Mouse (Mus musculus): Measurements from ENCODE around the gene Olfr20. TPM values are rescaled to one million over a fixed set of nuclear protein-coding genes. Genes with fewer than 3 reads are reported as not detected.

The Olfr20 gene
- polyA plus RNA-seq, 1 experiment from 2014 or later: not detected

DNA sequence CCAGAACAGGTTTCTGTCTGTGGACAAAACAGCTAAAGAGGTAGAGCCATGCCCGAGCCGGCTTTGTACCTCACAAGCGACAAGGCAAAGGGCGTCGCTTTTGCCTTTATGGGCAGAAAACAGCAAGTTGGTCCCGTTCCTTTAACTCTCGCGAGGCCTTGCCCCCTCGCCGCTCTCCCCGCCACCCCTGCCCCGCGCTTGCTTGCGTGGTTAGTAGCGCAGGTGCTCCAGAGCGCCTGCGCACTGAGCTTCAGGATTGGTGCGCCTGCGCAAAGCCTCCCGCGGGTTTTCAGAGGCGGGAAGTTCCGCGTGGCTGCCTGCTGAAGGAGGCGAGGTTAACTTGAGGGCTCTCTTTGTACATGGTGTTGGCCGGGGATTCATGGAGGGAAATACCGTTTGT lies 21.1 kb upstream of the Olfr20 start, which contains the start of the genes Aspa, Gm49340 and Spata22:
Gene Aspa (minus strand): TSS at position 155 of the 400 bp plus-strand sequence.
Gene Gm49340 (plus strand): TSS at position 300 of the 400 bp plus-strand sequence.
Gene Spata22 (plus strand): TSS at position 300 of the 400 bp plus-strand sequence.
- H3K9ac ChIP-seq (ENCODE audit: low read length): no peak within 1 kb of the TSS
- no peak for ATAC-seq (ENCODE audit: insufficient number of reproducible peaks, low FRiP score, low TSS enrichment, low read depth)
- no peak within 1 kb of the TSS; the same call in 1 of the 2 replicates for H3K4me2 ChIP-seq (ENCODE audit: low read depth, severe bottlenecking)
- no peak for DNase-seq (ENCODE audit: low spot score)
- H3K4me3 ChIP-seq (ENCODE audit: low read depth, low read length): no peak within 1 kb of the TSS
- H3K4me1 ChIP-seq (ENCODE audit: control insufficient read depth, insufficient read depth, low read length): no peaks in the 10 kb centered on the region
- 80% methylated on average over 27 of the region's 27 CpGs for WGBS
- H3K9me3 ChIP-seq (ENCODE audit: control insufficient read depth, low read length): no peaks in the 10 kb centered on the region
- no peak within 1 kb of the TSS for H3K27ac ChIP-seq (replicated peaks; ENCODE audit: low read depth, low read length)
- H3K36me3 ChIP-seq (ENCODE audit: control insufficient read depth, insufficient read depth, low read length): no peaks in the 10 kb centered on the region
- H3K27me3 ChIP-seq (ENCODE audit: control insufficient read depth, insufficient read depth, low read length): no peaks in the 10 kb centered on the region

DNA sequence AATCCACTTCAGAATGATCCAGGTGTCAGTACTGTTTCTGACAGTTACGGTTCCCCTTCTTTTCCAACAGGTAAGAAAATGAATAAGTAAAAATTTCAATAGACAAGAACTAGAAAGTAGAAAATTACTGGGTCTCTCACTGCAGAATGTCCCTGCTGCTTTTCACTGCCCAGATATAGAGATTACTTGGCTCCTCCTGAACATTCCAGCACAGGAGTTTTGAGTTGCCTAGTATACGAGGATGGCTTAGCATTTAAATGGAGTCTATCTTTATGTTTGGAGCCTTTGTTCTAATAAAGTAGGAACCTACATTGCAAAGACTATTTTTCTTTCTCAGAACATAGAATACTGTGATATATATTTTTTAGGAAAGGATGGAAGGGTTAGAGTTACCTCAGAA lies 17.2 kb upstream of the Olfr20 start:
- DNase-seq (ENCODE audit: low spot score): no peak
- Histone ChIP-seq H3K9me3 (ENCODE audit: control insufficient read depth, low read length) (no peaks in the 10 kb centered on the region), H3K4me1 (ENCODE audit: control insufficient read depth, insufficient read depth, low read length) (no peaks in the 10 kb centered on the region), H3K36me3 (ENCODE audit: control insufficient read depth, insufficient read depth, low read length) (no peaks in the 10 kb centered on the region), H3K27ac (replicated peaks; ENCODE audit: low read depth, low read length) (no peak overlapping the region), H3K9ac (ENCODE audit: low read length) (no peak overlapping the region), H3K4me3 (ENCODE audit: low read depth, low read length) (no peak overlapping the region), H3K4me2 (ENCODE audit: low read depth, severe bottlenecking) (no peak overlapping the region), H3K27me3 (ENCODE audit: control insufficient read depth, insufficient read depth, low read length) (no peaks in the 10 kb centered on the region)
- no peak for ATAC-seq (ENCODE audit: insufficient number of reproducible peaks, low FRiP score, low TSS enrichment, low read depth)
- 81% methylated on average over 2 of the region's 2 CpGs for WGBS

DNA sequence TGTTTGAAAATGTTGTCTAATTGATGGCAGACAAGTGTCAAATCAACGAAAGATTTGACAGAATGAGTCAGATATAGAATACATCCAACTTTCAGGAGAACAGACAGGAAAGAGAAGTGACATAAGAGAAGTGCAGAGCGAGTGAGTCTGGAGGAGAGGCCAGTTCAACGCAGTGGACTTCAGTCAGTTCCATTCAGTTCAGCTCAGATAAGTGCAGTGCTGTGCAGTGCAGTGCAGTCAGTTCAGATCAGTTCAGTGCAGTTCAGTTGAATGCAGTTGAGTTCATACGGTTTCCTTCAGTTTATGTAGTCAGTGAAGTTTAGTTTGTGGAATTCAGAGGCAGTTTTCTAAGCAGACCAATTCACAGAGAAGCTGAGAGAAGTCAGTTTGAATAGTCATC lies 13.7 kb upstream of the Olfr20 start:
- Histone ChIP-seq H3K9me3 (ENCODE audit: control insufficient read depth, low read length) (no peaks in the 10 kb centered on the region), H3K9ac (ENCODE audit: low read length) (no peak overlapping the region), H3K4me3 (ENCODE audit: low read depth, low read length) (no peak overlapping the region), H3K36me3 (ENCODE audit: control insufficient read depth, insufficient read depth, low read length) (no peaks in the 10 kb centered on the region), H3K27me3 (ENCODE audit: control insufficient read depth, insufficient read depth, low read length) (no peaks in the 10 kb centered on the region), H3K27ac (replicated peaks; ENCODE audit: low read depth, low read length) (no peak overlapping the region), H3K4me2 (ENCODE audit: low read depth, severe bottlenecking) (no peak overlapping the region), H3K4me1 (ENCODE audit: control insufficient read depth, insufficient read depth, low read length) (no peaks in the 10 kb centered on the region)
- 78% methylated on average over 4 of the region's 4 CpGs for WGBS
- DNase-seq (ENCODE audit: low spot score): no peak
- no peak for ATAC-seq (ENCODE audit: insufficient number of reproducible peaks, low FRiP score, low TSS enrichment, low read depth)

DNA sequence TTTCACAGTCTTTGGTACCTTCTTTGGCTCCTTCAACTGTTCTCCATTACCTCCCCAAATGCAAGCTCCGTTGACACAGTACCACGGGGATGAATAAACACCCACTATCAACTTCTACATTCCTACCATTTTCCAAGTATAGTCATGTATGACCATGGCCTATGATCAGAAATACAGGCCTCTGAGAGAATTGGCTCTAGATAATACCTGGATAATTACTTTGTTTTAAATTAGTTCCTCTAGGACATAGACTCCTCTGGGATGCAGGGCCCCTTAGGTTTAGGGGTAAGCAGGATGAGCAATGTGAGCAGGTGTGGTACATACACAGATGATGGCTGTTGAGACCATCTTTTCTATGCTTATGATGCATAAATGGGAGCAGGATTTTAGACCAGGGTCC lies 20.4 kb downstream of the Olfr20 start, which contains the start of gene Olfr376:
Gene Olfr376 (plus strand): TSS at position 301 of the 400 bp plus-strand sequence.
- Histone ChIP-seq H3K9ac (ENCODE audit: low read length) (no peak within 1 kb of the TSS), H3K27ac (replicated peaks; ENCODE audit: low read depth, low read length) (no peak within 1 kb of the TSS), H3K4me1 (ENCODE audit: control insufficient read depth, insufficient read depth, low read length) (no peaks in the 10 kb centered on the region), H3K27me3 (ENCODE audit: control insufficient read depth, insufficient read depth, low read length) (no peaks in the 10 kb centered on the region), H3K9me3 (ENCODE audit: control insufficient read depth, low read length) (no peaks in the 10 kb centered on the region), H3K36me3 (ENCODE audit: control insufficient read depth, insufficient read depth, low read length) (no peaks in the 10 kb centered on the region), H3K4me2 (ENCODE audit: low read depth, severe bottlenecking) (no peak within 1 kb of the TSS), H3K4me3 (ENCODE audit: low read depth, low read length) (no peak within 1 kb of the TSS)
- ATAC-seq (ENCODE audit: insufficient number of reproducible peaks, low FRiP score, low TSS enrichment, low read depth): no peak
- 83% methylated on average over 2 of the region's 2 CpGs for WGBS
- no peak for DNase-seq (ENCODE audit: low spot score)

DNA sequence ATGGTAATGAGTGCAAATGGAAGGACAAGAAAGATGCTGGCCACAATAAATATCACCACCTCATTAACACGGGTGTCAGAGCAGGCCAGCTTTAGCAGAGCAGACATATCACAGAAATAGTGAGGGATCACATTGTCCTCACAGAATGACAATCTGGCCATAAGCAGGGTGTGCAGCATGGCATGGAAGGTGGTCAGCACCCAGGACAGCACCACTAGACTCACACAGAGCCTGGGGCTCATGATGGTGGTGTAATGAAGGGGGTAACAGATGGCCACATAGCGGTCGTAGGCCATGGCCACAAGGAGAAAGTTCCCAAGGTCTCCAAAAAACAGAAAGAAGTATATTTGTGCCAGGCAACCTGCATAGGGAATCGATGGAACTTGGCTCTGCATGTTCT lies 44.8 kb downstream of the Olfr20 start:
- 66% methylated on average over 4 of the region's 4 CpGs for WGBS
- Histone ChIP-seq H3K27me3 (ENCODE audit: control insufficient read depth, insufficient read depth, low read length) (no peaks in the 10 kb centered on the region), H3K36me3 (ENCODE audit: control insufficient read depth, insufficient read depth, low read length) (no peaks in the 10 kb centered on the region), H3K4me3 (ENCODE audit: low read depth, low read length) (no peak overlapping the region), H3K9ac (ENCODE audit: low read length) (no peak overlapping the region), H3K4me1 (ENCODE audit: control insufficient read depth, insufficient read depth, low read length) (no peaks in the 10 kb centered on the region), H3K4me2 (ENCODE audit: low read depth, severe bottlenecking) (no peak overlapping the region), H3K27ac (replicated peaks; ENCODE audit: low read depth, low read length) (no peak overlapping the region), H3K9me3 (ENCODE audit: control insufficient read depth, low read length) (no peaks in the 10 kb centered on the region)
- no peak for DNase-seq (ENCODE audit: low spot score)
- ATAC-seq (ENCODE audit: insufficient number of reproducible peaks, low FRiP score, low TSS enrichment, low read depth): no peak

DNA sequence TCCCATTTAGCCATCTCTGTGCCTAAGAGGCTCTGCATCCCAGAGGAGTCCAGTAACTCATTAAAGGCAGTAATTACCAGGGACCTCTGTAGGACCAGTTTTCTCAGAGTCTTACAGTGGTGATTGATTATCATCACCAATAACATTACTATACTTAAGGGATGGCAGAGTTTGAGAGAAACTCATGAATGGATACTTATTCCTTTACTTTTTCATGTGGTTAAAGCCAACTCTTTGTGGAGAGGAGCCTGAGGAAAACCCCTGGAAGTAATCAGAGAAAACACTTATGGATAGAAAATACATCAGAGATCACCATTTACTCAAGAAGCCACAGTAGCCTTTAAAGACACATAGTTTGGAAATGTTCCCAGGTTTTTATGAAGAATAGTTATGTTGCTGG lies 48.9 kb downstream of the Olfr20 start, which contains the start of gene Olfr1:
Gene Olfr1 (minus strand): TSS at position 101 of the 400 bp plus-strand sequence.
- Histone ChIP-seq H3K4me2 (ENCODE audit: low read depth, severe bottlenecking) (no peak within 1 kb of the TSS), H3K9ac (ENCODE audit: low read length) (no peak within 1 kb of the TSS), H3K4me3 (ENCODE audit: low read depth, low read length) (no peak within 1 kb of the TSS), H3K4me1 (ENCODE audit: control insufficient read depth, insufficient read depth, low read length) (no peaks in the 10 kb centered on the region), H3K36me3 (ENCODE audit: control insufficient read depth, insufficient read depth, low read length) (no peaks in the 10 kb centered on the region), H3K27me3 (ENCODE audit: control insufficient read depth, insufficient read depth, low read length) (no peaks in the 10 kb centered on the region), H3K27ac (replicated peaks; ENCODE audit: low read depth, low read length) (no peak within 1 kb of the TSS), H3K9me3 (ENCODE audit: control insufficient read depth, low read length) (no peaks in the 10 kb centered on the region)
- DNase-seq (ENCODE audit: low spot score) (no peak), ATAC-seq (ENCODE audit: insufficient number of reproducible peaks, low FRiP score, low TSS enrichment, low read depth) (no peak)

Other genes with a start within 250 kb of the Olfr20 start
- 19.5 and 19.9 TPM in 2 replicates for gene Haspin, start 212.5 kb upstream of the Olfr20 start, polyA plus RNA-seq (2014; fragmentation: Nextera tagmentation; extraction: Ambion mirVana)
- 0.08 TPM in 1 of 2 replicates, not detected in the other for gene P2rx5, start 190.4 kb upstream of the Olfr20 start, polyA plus RNA-seq (2014; fragmentation: Nextera tagmentation; extraction: Ambion mirVana)
- 95.2 and 111 TPM in 2 replicates for gene Emc6, start 173.7 kb upstream of the Olfr20 start, polyA plus RNA-seq (2014; fragmentation: Nextera tagmentation; extraction: Ambion mirVana)
- gene Tax1bp3, start 173.7 kb upstream of the Olfr20 start, polyA plus RNA-seq (2014; fragmentation: Nextera tagmentation; extraction: Ambion mirVana): 220 and 222 TPM in 2 replicates
- 23.6 and 25.5 TPM in 2 replicates for gene Ctns, start 151.7 kb upstream of the Olfr20 start, polyA plus RNA-seq (2014; fragmentation: Nextera tagmentation; extraction: Ambion mirVana)
- gene Shpk, start 151.3 kb upstream of the Olfr20 start, polyA plus RNA-seq (2014; fragmentation: Nextera tagmentation; extraction: Ambion mirVana): 0.74 and 1.0 TPM in 2 replicates
- gene Trpv1, start 116.5 kb upstream of the Olfr20 start, polyA plus RNA-seq (2014; fragmentation: Nextera tagmentation; extraction: Ambion mirVana): 0.09 TPM in 2 replicates
- 0.08 TPM in 1 of 2 replicates, not detected in the other for gene Trpv3, start 83.4 kb upstream of the Olfr20 start, polyA plus RNA-seq (2014; fragmentation: Nextera tagmentation; extraction: Ambion mirVana)
- gene Aspa, start 21.2 kb upstream of the Olfr20 start, polyA plus RNA-seq (2014; fragmentation: Nextera tagmentation; extraction: Ambion mirVana): not detected in 2 replicates
- gene Gm49340, start 21.0 kb upstream of the Olfr20 start, polyA plus RNA-seq (2014; fragmentation: Nextera tagmentation; extraction: Ambion mirVana): not detected in 2 replicates
- gene Spata22, start 21.0 kb upstream of the Olfr20 start, polyA plus RNA-seq (2014; fragmentation: Nextera tagmentation; extraction: Ambion mirVana): not detected in 2 replicates
- gene Olfr376, start 20.5 kb downstream of the Olfr20 start, polyA plus RNA-seq (2014; fragmentation: Nextera tagmentation; extraction: Ambion mirVana): not detected in 2 replicates
- gene Olfr1, start 48.8 kb downstream of the Olfr20 start, polyA plus RNA-seq (2014; fragmentation: Nextera tagmentation; extraction: Ambion mirVana): not detected in 2 replicates
- not detected in 2 replicates for gene Olfr378, start 77.7 kb downstream of the Olfr20 start, polyA plus RNA-seq (2014; fragmentation: Nextera tagmentation; extraction: Ambion mirVana)
- gene Olfr380, start 106.7 kb downstream of the Olfr20 start, polyA plus RNA-seq (2014; fragmentation: Nextera tagmentation; extraction: Ambion mirVana): not detected in 2 replicates
- not detected in 2 replicates for gene Olfr381, start 140.8 kb downstream of the Olfr20 start, polyA plus RNA-seq (2014; fragmentation: Nextera tagmentation; extraction: Ambion mirVana)
- gene Olfr382, start 166.4 kb downstream of the Olfr20 start, polyA plus RNA-seq (2014; fragmentation: Nextera tagmentation; extraction: Ambion mirVana): not detected in 2 replicates
- not detected in 2 replicates for gene Olfr385, start 242.2 kb downstream of the Olfr20 start, polyA plus RNA-seq (2014; fragmentation: Nextera tagmentation; extraction: Ambion mirVana)
- not detected in 2 replicates for gene Olfr384, start 247.8 kb downstream of the Olfr20 start, polyA plus RNA-seq (2014; fragmentation: Nextera tagmentation; extraction: Ambion mirVana)